In the genomic region with DNA sequence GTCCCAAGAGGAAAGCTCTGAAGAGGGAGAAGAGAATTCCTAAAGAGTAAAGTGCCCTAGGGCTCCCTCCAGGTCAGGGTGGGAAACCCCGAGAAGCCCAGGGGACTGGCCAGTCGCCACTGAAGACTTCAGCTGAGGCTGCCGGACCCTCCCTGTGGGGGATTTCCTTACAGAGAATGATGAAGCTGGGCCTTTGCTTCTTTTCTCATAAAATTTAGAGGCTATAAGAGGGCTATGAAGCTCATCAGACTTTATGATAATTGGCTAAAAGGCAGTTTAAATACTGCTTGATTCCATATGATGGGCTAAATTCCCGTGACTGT, we compare ENCODE assay signal across 15 mouse cellular contexts.
DNase-seq lines count a peak whose midpoint lies in the region; ATAC-seq and TF ChIP-seq lines count a peak whose summit lies in the region.
"Had no signal": no experiment of that assay in that cellular context is flagged by ENCODE, and none has a peak within 500 bp of the region (broad histone marks: within the 10 kb centered on the region; RNA-seq: fewer than 3 reads in every experiment).

No protein-coding gene starts in this region.

- WGBS in kidney, postnatal 0 days = 37% methylated on average over 4 of the region's 4 CpGs
- 30% methylated on average over 4 of the region's 4 CpGs for WGBS in hindbrain, embryonic 11.5 days
- 24% methylated on average over 4 of the region's 4 CpGs for WGBS in midbrain, embryonic 14.5 days
- WGBS in forebrain, embryonic 11.5 days = 51% methylated on average over 4 of the region's 4 CpGs

- no peak overlapping the region for H3K9ac ChIP-seq in kidney, postnatal 0 days (ENCODE audit: low read depth, low read length)
- H3K9ac ChIP-seq in hindbrain, embryonic 11.5 days (ENCODE audit: low read depth, low read length) = no peak overlapping the region
- no peak overlapping the region for H3K9ac ChIP-seq in midbrain, embryonic 14.5 days (replicated peaks; ENCODE audit: low read length)
- no peak overlapping the region for H3K9ac ChIP-seq in forebrain, embryonic 11.5 days (ENCODE audit: low read length)
- H3K9ac ChIP-seq: embryonic facial prominence, embryonic 15.5 days; forebrain, embryonic 13.5 days; liver, embryonic 12.5 days had no signal

- H3K4me3 ChIP-seq in kidney, postnatal 0 days (replicated peaks; ENCODE audit: low read depth, low read length) = no peak overlapping the region
- no peak overlapping the region for H3K4me3 ChIP-seq in hindbrain, embryonic 11.5 days (ENCODE audit: low read depth, low read length)
- H3K4me3 ChIP-seq in midbrain, embryonic 14.5 days (replicated peaks; ENCODE audit: low read depth, low read length) = no peak overlapping the region
- H3K4me3 ChIP-seq in forebrain, embryonic 11.5 days (ENCODE audit: low read depth, low read length) = no peak overlapping the region
- H3K4me3 ChIP-seq: embryonic facial prominence, embryonic 15.5 days; forebrain, embryonic 13.5 days; liver, embryonic 12.5 days had no signal

- ATAC-seq in kidney, postnatal 0 days (replicated peaks; ENCODE audit: low FRiP score, low read depth) = no peak
- 0 out of 2 replicates have a peak, but pooled peaks have one; percentile 9 for ATAC-seq in hindbrain, embryonic 11.5 days (ENCODE audit: low FRiP score)
- ATAC-seq in midbrain, embryonic 14.5 days (ENCODE audit: low FRiP score, low TSS enrichment) = no peak
- no peak for ATAC-seq in forebrain, embryonic 11.5 days (replicated peaks; ENCODE audit: low FRiP score)
- ATAC-seq: liver, embryonic 12.5 days had no signal

- no peaks in the 10 kb centered on the region; the same call in 1 of the 2 replicates for H3K9me3 ChIP-seq in kidney, postnatal 0 days (replicated peaks; ENCODE audit: low read length)
- peaks cover 5% of the 10 kb centered on the region for H3K9me3 ChIP-seq in hindbrain, embryonic 11.5 days (ENCODE audit: control insufficient read depth, low read length)
- peaks cover 13% of the 10 kb centered on the region; the same call in 1 of the 2 replicates for H3K9me3 ChIP-seq in midbrain, embryonic 14.5 days (ENCODE audit: control insufficient read depth, low read length)
- H3K9me3 ChIP-seq in forebrain, embryonic 11.5 days (ENCODE audit: control insufficient read depth, low read length) = peaks cover 4% of the 10 kb centered on the region; the same call in 1 of the 2 replicates

- DNase-seq in gastrocnemius, postnatal 10 days = peak; percentile 18
- no peak for DNase-seq in gastrocnemius, postnatal 36 days
- peak; percentile 64 for DNase-seq in kidney, postnatal 0 days (ENCODE audit: low spot score)
- no peak for DNase-seq in kidney, postnatal 36 days
- DNase-seq in hindbrain, embryonic 11.5 days (ENCODE audit: low spot score) = peak; percentile 19
- no peak for DNase-seq in midbrain, embryonic 14.5 days
- no peak for DNase-seq in adrenal gland, adult 18-20 months (ENCODE audit: low spot score in 2 of 2)
- DNase-seq in forebrain, embryonic 11.5 days (ENCODE audit: low spot score) = no peak
- DNase-seq: left cerebral cortex, postnatal 4 days; right cerebral cortex, postnatal 25 days; thymus, postnatal 25 days had no signal

- H3K27me3 ChIP-seq in kidney, postnatal 0 days (ENCODE audit: insufficient read depth, low read length) = no peaks in the 10 kb centered on the region
- H3K27me3 ChIP-seq in hindbrain, embryonic 11.5 days (ENCODE audit: control insufficient read depth, insufficient read depth, low read length) = no peaks in the 10 kb centered on the region
- H3K27me3 ChIP-seq in midbrain, embryonic 14.5 days (ENCODE audit: control insufficient read depth, insufficient read depth, low read length) = no peaks in the 10 kb centered on the region
- no peaks in the 10 kb centered on the region for H3K27me3 ChIP-seq in forebrain, embryonic 11.5 days (ENCODE audit: control insufficient read depth, insufficient read depth, low read length)
- H3K27me3 ChIP-seq: embryonic facial prominence, embryonic 15.5 days; forebrain, embryonic 13.5 days; liver, embryonic 12.5 days had no signal

- H3K36me3 ChIP-seq in kidney, postnatal 0 days (ENCODE audit: insufficient read depth, low read length) = no peaks in the 10 kb centered on the region
- H3K36me3 ChIP-seq in hindbrain, embryonic 11.5 days (ENCODE audit: control insufficient read depth, insufficient read depth, low read length) = no peaks in the 10 kb centered on the region
- no peaks in the 10 kb centered on the region for H3K36me3 ChIP-seq in midbrain, embryonic 14.5 days (ENCODE audit: control insufficient read depth, insufficient read depth, low read length)
- no peaks in the 10 kb centered on the region for H3K36me3 ChIP-seq in forebrain, embryonic 11.5 days (ENCODE audit: control insufficient read depth, insufficient read depth, low read length)
- H3K36me3 ChIP-seq: embryonic facial prominence, embryonic 15.5 days; liver, embryonic 12.5 days had no signal

- no peak overlapping the region for H3K4me2 ChIP-seq in kidney, postnatal 0 days (ENCODE audit: low read length)
- no peak overlapping the region for H3K4me2 ChIP-seq in hindbrain, embryonic 11.5 days (replicated peaks; ENCODE audit: low read depth, low read length)
- no peak overlapping the region for H3K4me2 ChIP-seq in midbrain, embryonic 14.5 days (ENCODE audit: low read length)
- H3K4me2 ChIP-seq in forebrain, embryonic 11.5 days (ENCODE audit: low read depth, low read length, severe bottlenecking) = no peak overlapping the region
- H3K4me2 ChIP-seq: embryonic facial prominence, embryonic 15.5 days; forebrain, embryonic 13.5 days; liver, embryonic 12.5 days had no signal

- intact Hi-C loops in gastrocnemius, postnatal 36 days (cut with DNase I) = loop anchor here (2.0 kb wide), 1 partner anchor 58 kb away; no protein-coding TSS in a partner anchor

- no peak for TF ChIP-seq CTCF in kidney, postnatal 0 days (IDR thresholded peaks at IDR 0.05; ENCODE audit: low read depth)

- H3K27ac ChIP-seq in kidney, postnatal 0 days = no peak overlapping the region
- peak overlapping the region; percentile 42 for H3K27ac ChIP-seq in hindbrain, embryonic 11.5 days (ENCODE audit: low read depth, low read length)
- H3K27ac ChIP-seq in midbrain, embryonic 14.5 days (replicated peaks; ENCODE audit: low read depth, low read length) = peak overlapping the region; percentile 72
- no peak overlapping the region for H3K27ac ChIP-seq in forebrain, embryonic 11.5 days (ENCODE audit: low read depth, low read length)
- H3K27ac ChIP-seq: embryonic facial prominence, embryonic 15.5 days; forebrain, embryonic 13.5 days; gastrocnemius, adult 2 months; liver, embryonic 12.5 days had no signal

- no peaks in the 10 kb centered on the region for H3K4me1 ChIP-seq in kidney, postnatal 0 days (replicated peaks; ENCODE audit: insufficient read depth, low read length)
- H3K4me1 ChIP-seq in hindbrain, embryonic 11.5 days (replicated peaks; ENCODE audit: control insufficient read depth, insufficient read depth, low read length) = no peaks in the 10 kb centered on the region
- peaks cover 12% of the 10 kb centered on the region for H3K4me1 ChIP-seq in midbrain, embryonic 14.5 days (ENCODE audit: control insufficient read depth, insufficient read depth, low read length)
- H3K4me1 ChIP-seq in forebrain, embryonic 11.5 days (replicated peaks; ENCODE audit: control insufficient read depth, insufficient read depth, low read length) = no peaks in the 10 kb centered on the region
- H3K4me1 ChIP-seq: embryonic facial prominence, embryonic 15.5 days; forebrain, embryonic 13.5 days; liver, embryonic 12.5 days had no signal

Comparison
In these comparisons a context has a peak if more than half of its experiments do, and no peak if none do; other contexts are left out.
1. DNase-seq: peak in gastrocnemius, postnatal 10 days (single experiment), kidney, postnatal 0 days (single experiment) and hindbrain, embryonic 11.5 days (single experiment); none in gastrocnemius, postnatal 36 days (0 of 2), kidney, postnatal 36 days (0 of 2), midbrain, embryonic 14.5 days (single experiment), adrenal gland, adult 18-20 months (0 of 2) and forebrain, embryonic 11.5 days (single experiment).
2. H3K27ac ChIP-seq: peak in hindbrain, embryonic 11.5 days (single experiment) and midbrain, embryonic 14.5 days (single experiment); none in kidney, postnatal 0 days (single experiment) and forebrain, embryonic 11.5 days (single experiment).